Mouse (Mus musculus) cerebellum, postnatal 4 days (tissue): ENCODE data around the gene Arpp21.
"Not testable (repeated sequence)": the region's sequence is repeated elsewhere in the genome, so short reads cannot be mapped to it uniquely, and the experiment has no call there.

ENCODE experiments used
- DNase-seq, 2 experiments: peaks; one replicate each; pipeline ENCODE4 v3.0.0; 2022; ENCODE audit warnings: low spot score in 2 of 2, mixed read lengths in 1 of 2

Arpp21 gene

DNA sequence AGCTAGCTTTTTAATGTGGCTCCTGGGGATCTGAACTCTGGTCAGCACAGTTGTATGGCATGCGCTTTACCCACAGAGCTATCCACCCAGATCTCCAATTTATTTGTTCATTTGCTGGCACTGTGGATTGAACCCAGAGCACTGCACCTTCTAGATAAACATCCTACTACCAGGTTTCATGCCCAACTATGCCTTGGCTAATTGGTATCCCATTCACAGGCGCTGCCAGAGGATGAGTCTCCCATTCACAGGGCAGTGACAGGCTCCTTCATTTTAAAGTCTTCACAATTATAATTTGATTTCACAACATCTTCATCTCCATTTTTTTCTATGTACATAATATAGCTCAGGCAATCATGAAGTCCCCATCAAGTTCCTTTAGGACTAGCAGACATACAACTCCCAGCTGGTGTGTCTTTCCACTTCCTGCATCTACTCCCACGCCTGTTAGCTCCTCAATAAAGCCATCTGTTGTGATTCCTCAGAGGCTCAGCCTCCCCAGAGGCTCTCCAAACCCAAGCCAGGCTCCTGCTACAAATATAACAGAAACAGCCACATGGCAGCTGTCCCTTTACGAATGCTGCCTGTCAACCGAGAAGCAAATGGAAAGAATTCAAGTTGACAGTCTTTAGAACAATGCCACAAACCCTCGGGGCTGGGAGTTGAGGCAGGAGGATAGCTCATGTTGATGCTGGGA lies 133.4 kb downstream of the Arpp21 start:
- peak in 1 of 2 experiments; percentile 40 for DNase-seq

DNA sequence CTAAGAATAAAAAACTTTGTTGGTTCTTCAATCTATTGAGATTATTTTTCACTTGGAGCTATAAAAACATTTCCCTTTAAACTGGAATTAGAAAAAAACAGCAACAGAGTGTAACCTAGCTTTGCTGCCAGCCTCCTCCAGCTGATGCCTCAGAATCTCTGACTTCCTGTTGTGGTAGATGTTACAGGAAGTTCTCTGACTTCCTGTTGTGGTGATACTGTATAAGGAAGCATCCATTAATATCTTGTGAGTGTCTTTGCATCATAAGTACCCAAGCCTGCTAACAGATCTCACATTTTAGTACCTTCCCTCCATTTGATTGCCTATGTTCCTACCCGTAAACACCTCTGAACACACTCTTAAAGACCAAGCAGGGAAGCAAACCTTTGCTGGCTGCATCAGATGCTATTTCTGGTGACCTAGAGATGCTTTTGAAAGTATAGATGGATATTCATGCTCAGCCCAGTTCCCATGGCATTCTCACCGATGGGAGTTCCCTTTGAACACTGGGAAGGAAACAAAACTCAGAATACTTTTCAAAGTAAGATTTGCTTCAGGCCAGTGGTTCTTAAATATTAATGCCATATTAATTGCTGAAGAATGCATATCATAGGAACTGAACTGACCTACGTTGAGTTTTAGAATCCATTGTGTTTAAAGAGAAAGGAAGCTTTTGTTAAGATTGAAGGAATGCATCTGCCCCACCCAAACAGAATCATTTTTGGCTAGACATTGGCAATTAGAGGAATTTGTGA lies 134.7 kb downstream of the Arpp21 start:
- DNase-seq = no peak

- DNase-seq = no peak
Measured at GRCm38 (mm10) chr9:112098267-112098666, 137.5 kb downstream of the Arpp21 start.

DNA sequence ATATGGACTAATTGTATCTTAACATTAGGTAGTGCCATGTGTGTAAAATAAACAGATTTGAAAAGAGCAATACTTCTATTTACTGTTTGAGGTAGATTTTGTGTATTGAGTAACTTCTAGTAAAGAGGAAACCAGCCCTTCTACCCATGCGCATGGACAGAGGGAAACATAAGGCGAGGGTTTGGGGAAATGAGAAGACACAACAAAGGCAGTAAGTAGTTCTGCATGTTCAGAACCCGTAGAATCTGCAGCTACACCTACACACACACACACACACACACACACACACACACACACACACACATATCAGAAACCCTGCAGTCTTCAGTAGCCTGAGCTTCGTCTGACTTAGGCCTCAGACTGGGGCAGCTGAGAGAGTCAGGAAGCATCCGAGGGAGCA lies 140.0 kb downstream of the Arpp21 start:
- DNase-seq = no peak

DNA sequence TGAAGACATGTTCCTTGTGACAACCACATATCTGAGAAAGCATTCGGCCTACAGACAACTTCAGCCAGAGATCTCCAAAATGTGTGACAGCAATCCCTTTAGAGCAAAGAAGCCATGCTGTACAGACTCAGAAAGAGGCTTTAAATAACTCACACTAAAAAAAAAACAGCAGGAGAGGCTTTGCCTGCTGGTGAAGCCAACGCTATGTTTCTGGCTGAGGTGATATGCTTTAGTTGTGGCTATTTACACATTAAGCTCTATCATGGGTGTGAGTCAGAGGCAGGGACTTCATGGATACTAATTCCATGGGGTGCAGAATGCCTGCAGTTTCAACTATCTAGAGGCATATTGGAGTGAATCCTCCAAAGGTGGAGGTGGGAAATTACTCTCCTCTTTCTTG lies 140.5 kb downstream of the Arpp21 start:
- no peak for DNase-seq

DNA sequence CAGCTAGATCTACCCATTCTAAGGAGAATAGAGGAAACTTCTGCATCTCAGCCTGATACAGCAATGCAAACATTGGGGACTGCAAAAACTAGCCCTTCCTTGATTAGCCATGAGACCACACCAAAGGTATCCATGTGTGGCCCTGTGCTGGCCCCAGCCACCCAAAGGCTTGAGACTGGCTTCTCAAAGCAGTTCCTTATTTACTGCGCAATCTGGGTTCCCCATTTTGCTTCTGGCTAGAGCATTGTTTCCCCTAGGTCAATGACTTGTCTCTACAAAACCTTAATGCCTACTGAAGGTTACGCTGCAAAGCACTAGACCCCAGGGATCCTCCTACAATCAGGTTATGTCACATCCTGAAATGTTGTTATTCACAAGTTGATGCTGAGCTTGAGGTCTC lies 156.8 kb downstream of the Arpp21 start:
- no peak for DNase-seq

GRCm38 (mm10) chr9:112078453-112078852 lies 157.3 kb downstream of the Arpp21 start:
- DNase-seq = no peak

DNA sequence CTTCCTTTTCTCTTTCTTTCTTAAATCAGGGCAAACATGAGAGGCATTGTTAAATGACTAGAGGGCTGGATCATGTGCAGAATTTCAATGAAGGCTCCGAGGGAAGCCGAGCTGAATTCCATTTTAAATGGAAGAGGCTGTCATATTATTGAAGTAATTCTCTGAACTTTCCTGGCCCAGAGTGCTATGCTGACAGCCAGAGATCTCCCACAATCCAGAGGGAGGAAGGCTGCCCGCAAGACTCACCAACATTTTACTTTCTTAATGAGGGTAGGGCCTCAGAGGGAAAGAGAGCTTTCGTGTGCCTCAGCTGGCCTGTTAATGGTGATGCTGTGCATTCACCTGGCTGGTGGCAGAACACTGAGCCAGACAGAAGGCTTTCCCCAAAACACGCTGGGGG lies 160.5 kb downstream of the Arpp21 start:
- DNase-seq = no peak

DNA sequence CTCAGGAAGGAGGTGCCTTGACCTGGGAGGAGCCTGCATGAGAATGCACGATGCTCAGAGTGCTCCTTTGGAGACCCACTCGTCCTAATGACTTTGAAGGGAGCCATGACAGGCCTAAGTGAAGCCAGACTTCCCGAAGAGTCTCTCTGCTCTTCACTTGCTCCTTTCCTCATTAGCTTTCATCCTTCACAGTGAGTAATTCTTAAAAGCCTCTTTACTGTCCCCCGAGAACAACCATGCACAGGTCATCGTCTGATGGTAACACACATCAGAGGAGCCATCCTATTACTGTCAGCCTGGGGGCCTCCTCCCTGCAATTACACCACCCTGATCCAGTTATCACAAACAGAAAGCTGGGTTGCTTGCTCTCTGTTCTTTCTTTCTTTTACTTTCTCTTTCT lies 160.9 kb downstream of the Arpp21 start:
- no peak for DNase-seq

DNA sequence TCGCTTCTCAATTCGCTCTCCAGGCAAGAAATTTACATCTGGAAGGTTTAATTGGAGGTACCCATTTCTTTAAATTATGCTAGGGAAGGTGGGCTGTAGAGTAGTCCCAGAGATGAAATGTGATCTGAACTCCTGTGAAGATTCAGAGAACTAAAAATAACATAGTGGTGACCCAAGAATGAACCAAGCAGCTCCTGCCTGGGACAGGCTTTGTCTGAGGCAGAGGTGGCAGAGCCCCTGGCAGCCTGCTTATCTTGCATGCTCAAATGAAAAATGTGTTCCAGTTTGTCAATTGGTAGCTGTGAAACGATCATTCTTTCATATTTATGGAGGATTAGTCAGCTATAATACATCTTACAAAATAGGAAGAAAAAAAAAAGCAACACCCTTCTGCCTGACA lies 164.4 kb downstream of the Arpp21 start:
- no peak for DNase-seq

GRCm38 (mm10) chr9:112070961-112071360 lies 164.8 kb downstream of the Arpp21 start:
- no peak for DNase-seq

- DNase-seq = no peak
Measured at GRCm38 (mm10) chr9:112068250-112068649, 167.5 kb downstream of the Arpp21 start.

DNA sequence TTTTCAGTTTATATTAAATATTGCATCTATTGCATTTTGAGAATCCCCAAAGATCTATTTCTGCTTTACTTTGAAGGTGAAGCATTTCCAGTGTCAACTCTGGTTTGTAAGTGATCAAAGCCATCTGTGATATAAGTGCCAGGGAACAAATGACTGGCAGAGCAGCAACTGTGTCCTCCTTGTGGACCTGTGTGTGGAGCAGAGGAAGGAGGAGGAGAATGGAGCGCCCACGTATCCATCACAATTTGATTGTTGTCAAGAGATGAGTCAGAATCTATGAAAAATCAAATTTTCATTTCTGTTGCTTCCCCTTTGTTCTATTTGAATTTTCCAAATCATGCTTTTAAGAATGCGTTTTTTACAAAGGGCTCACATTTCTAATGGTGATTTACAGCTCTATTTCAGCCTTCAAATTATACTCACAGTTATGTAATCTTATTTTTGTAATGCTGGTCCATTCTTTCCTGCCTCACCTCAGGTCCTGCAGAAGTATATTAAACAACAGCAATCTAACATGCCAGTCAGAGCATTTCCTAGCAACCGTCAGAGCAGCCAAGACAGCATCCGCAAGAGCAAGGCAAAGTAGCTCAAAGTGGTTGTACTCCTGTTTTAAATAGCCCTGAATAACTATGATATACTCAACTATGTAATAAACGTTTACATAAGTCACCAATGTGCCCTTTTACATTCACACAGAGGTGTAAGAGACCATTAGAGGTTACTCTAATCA lies 174.9 kb downstream of the Arpp21 start:
- no peak for DNase-seq

DNA sequence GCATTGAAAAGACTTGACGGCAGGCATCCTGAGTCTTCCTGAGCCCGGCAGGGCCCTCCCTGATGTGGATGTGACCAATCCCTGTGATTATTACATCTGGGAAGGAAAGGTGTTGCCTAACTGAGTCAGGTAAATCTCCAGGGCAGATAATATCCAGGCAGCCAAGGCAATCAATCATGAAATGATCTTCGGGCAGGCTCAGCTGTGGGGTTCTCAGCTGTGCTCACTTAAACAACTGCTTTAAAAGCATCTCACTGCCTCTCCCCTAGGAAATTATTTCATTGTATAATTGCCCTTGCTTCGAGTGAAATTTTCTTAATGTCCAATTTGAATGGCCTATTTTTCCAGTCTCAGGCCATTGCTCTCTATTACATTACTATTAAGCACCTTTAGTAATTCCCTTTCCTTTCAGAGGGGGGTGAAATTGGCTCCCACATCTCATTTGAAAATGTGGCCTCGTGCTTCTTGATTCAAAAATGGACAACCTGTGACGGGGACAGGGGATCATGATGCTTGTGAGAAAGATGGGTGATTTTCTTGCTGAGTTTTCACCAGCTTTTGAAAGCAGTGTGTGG lies 180.8 kb downstream of the Arpp21 start:
- DNase-seq = no peak

DNA sequence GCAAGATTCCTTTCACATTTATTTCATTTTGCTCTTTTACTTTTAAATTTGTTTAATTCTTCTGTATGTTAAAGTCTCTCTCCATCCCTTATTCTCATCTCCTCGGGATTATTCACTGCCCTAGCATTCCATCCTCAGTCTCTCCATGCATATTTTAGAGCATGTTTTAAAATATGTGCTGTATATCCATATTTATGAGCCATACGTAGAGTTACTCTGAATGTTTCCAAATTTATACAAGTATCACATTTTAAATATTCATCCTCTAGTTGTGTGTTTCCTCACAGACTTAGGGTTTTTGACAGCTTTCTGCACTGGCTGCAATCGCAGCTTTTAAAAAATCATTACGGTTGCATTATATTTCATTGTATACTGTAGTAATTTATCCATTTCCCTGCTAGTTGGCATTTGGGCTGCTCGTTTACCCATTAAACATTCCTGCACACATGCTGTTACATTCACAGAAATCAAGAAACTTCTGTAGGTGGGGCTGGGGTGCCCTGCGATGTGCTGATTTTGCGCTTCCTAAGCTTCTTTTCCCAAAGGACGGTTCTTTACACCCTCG lies 187.8 kb downstream of the Arpp21 start:
- DNase-seq = no peak

GRCm38 (mm10) chr9:112040566-112040965 lies 195.2 kb downstream of the Arpp21 start:
- no peak for DNase-seq

DNA sequence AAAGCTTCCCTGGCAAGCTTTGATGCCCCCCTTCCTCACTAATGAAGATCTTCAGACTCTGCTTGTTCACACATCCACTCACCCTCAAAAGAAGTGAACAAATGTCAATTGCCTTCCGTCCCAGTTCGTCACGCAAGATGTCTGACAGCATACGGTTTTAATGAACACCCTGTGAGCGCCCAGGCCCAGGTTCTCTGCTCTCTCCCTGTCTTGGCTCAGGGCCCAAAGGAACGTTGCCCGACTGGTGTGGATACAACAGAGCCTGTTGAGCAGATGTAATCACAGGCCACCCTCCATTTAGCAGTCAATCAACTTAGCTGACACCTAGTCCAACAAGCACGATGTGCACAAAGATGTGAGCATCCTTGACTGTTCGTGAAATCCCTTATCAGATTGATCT lies 198.0 kb downstream of the Arpp21 start:
- peak in 1 of 2 experiments; percentile 18 for DNase-seq

GRCm38 (mm10) chr9:112033840-112034239 lies 201.9 kb downstream of the Arpp21 start:
- DNase-seq = not testable (repeated sequence)

GRCm38 (mm10) chr9:112032169-112032568 lies 203.6 kb downstream of the Arpp21 start:
- no peak for DNase-seq

DNA sequence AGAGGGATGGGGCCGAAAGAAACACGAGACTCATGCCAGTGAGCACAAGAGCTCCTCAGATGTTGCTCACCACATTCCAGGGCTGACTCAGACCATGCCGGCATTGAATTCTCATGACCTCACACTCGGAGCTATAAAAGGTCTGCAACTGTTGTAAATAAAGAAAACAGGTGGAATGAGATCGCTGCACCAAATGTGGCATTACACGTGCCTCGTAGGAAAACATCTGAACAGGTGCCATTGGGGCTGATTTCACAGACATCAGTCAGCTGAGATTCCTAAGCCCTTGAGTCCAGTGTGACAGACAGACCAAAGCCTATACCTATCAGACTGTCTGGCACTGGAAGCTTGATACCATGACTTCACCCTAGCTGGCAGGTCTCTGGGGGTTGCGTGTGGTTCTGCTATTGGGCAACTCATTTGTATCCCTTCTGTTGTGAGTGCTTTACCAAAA lies 212.1 kb downstream of the Arpp21 start:
- no peak for DNase-seq

- no peak for DNase-seq
Measured at GRCm38 (mm10) chr9:112023111-112023510, 212.6 kb downstream of the Arpp21 start.
